Mouse (Mus musculus): ENCODE results near the gene Gdpd5. TPM values are rescaled to one million over a fixed set of nuclear protein-coding genes. Genes with fewer than 3 reads are reported as not detected.

Gene Gdpd5
- polyA plus RNA-seq, 1 experiment from 2014 or later = 49.3 TPM

DNA sequence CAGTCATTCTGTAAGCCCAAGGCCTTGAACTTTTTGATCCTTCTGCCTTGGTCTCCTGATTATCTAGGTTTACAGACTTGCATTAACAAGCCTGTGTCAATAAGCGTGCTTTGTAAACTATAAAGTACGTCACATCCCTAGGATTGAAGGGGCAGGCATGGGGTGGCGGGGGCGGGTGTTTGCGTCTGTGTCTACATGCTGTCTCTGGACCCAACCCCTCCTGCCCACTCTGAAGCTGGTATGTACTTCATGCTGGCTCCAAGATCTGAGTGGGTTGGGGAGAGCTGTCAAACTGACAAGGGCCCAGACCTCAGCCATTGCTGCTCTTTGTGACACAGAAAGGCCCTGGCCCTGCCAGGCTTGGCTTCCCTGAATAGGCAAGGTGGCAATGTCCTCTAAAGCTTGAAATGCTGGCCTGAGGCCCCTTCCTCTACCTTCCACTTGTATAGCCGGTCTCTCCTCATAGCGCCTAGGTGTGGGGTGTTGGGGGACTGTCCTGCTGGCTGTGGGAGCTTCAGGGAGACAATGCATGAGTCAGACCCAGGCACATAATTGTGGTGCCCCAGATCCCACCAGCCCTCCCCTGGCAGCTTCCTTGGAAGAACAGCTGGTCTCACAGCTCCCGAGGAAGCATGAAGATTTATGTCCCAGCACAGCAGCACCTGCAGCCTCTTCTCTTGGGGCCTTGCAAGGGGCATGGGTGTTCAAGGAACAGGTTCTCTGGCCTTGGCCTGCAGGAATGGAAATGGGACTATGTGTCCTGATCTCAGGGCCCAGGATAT, 28.4 kb downstream of the Gdpd5 start:
- Histone ChIP-seq H3K27ac (replicated peaks) (no peak overlapping the region), H3K36me3 (peaks cover 5% of the 10 kb centered on the region; the same call in 1 of the 2 replicates), H3K9ac (no peak overlapping the region), H3K4me3 (no peak overlapping the region), H3K27me3 (no peaks in the 10 kb centered on the region), H3K9me3 (no peaks in the 10 kb centered on the region), H3K4me1 (replicated peaks) (peaks cover 4% of the 10 kb centered on the region; the same call in 1 of the 2 replicates), H3K4me2 (no peak overlapping the region)
- 74% methylated on average over 8 of the region's 8 CpGs for WGBS
- ATAC-seq (ENCODE audit: low FRiP score, low read depth) = no peak; the same call in 1 of the 2 replicates

- Histone ChIP-seq H3K4me1 (replicated peaks) (peaks cover 7% of the 10 kb centered on the region; the same call in 1 of the 2 replicates), H3K27ac (replicated peaks) (no peak overlapping the region), H3K9me3 (no peaks in the 10 kb centered on the region), H3K4me2 (no peak overlapping the region), H3K27me3 (no peaks in the 10 kb centered on the region), H3K36me3 (peaks cover 4% of the 10 kb centered on the region; the same call in 1 of the 2 replicates), H3K9ac (no peak overlapping the region), H3K4me3 (no peak overlapping the region)
- ATAC-seq (ENCODE audit: low FRiP score, low read depth) = no peak
- 79% methylated on average over 9 of the region's 9 CpGs for WGBS
These were observed 29.1 kb downstream of the Gdpd5 start for GRCm38 (mm10) chr7:99410315-99410714.

GRCm38 (mm10) chr7:99411047-99411779, 30.0 kb downstream of the Gdpd5 start:
- Histone ChIP-seq H3K9me3 (no peaks in the 10 kb centered on the region), H3K4me1 (replicated peaks) (peaks cover 7% of the 10 kb centered on the region; the same call in 1 of the 2 replicates), H3K27me3 (no peaks in the 10 kb centered on the region), H3K36me3 (peaks cover 7% of the 10 kb centered on the region; the same call in 1 of the 2 replicates), H3K4me2 (no peak overlapping the region), H3K4me3 (no peak overlapping the region), H3K9ac (no peak overlapping the region), H3K27ac (replicated peaks) (no peak overlapping the region)
- 51% methylated on average over 6 of the region's 6 CpGs for WGBS
- no peak for ATAC-seq (ENCODE audit: low FRiP score, low read depth)

DNA sequence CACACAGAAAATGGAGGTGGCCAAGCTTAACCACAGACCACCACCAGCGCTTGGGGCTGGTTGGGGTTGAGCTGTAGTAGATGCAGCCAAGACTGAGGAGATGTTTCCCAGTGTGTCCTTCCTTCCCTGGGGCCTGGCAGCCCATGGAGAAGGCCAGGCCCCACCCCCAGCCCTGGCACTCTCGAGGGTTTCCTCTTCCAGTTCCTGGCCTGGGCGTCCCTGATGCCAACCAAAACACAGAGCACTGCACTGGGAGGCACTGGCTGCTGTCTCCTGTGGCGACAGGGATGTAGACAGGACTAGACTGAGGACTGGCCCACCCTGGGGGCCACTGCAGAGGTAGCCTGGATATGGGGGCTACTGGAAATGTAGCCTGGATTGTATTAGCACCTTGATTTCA, 33.8 kb downstream of the Gdpd5 start:
- 82% methylated on average over 4 of the region's 4 CpGs for WGBS
- H3K36me3 ChIP-seq = peaks cover 10% of the 10 kb centered on the region; the same call in 1 of the 2 replicates
- no peaks in the 10 kb centered on the region for H3K9me3 ChIP-seq
- no peak overlapping the region for H3K4me3 ChIP-seq
- no peak for ATAC-seq (ENCODE audit: low FRiP score, low read depth)
- peaks cover 3% of the 10 kb centered on the region; the same call in 1 of the 2 replicates for H3K4me1 ChIP-seq (replicated peaks)
- H3K4me2 ChIP-seq = no peak overlapping the region
- H3K27ac ChIP-seq (replicated peaks) = no peak overlapping the region
- H3K27me3 ChIP-seq = no peaks in the 10 kb centered on the region
- no peak overlapping the region for H3K9ac ChIP-seq

DNA sequence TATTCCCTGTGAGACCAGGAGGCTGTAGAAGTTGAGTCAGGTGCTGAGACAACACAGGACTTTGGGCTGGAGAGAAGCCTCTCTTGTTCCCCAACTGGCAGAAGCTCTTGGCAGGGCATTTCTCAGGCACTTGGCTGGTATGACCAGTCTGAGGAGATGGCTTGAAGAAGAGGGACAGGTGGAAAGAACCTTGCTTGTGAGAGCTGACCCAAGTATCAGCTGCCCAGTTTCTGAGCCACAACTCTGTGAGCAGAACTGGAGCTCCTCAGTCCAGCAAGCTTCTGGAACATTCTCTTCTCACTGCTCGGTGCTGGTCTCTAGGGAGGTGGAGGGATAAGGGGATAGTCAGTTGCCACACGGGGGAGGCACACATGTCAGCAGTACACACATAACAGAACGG, 38.1 kb downstream of the Gdpd5 start:
- Histone ChIP-seq H3K27me3 (no peaks in the 10 kb centered on the region), H3K36me3 (0 out of 2 replicates have a peak, but pooled peaks cover 6% of the 10 kb centered on the region), H3K4me3 (no peak overlapping the region), H3K9ac (no peak overlapping the region), H3K4me1 (replicated peaks) (0 out of 2 replicates have a peak, but pooled peaks cover 7% of the 10 kb centered on the region), H3K4me2 (no peak overlapping the region), H3K9me3 (no peaks in the 10 kb centered on the region), H3K27ac (replicated peaks) (no peak overlapping the region)
- WGBS = 87% methylated on average over 3 of the region's 3 CpGs
- no peak for ATAC-seq (ENCODE audit: low FRiP score, low read depth)

- Histone ChIP-seq H3K9ac (no peak overlapping the region), H3K36me3 (0 out of 2 replicates have a peak, but pooled peaks cover 4% of the 10 kb centered on the region), H3K9me3 (no peaks in the 10 kb centered on the region), H3K4me2 (no peak overlapping the region), H3K4me3 (no peak overlapping the region), H3K27me3 (no peaks in the 10 kb centered on the region), H3K4me1 (replicated peaks) (peaks cover 14% of the 10 kb centered on the region; the same call in 1 of the 2 replicates), H3K27ac (replicated peaks) (no peak overlapping the region)
- no peak for ATAC-seq (ENCODE audit: low FRiP score, low read depth)
- WGBS = 91% methylated on average over 6 of the region's 6 CpGs
These were observed 39.8 kb downstream of the Gdpd5 start for GRCm38 (mm10) chr7:99421006-99421405.

DNA sequence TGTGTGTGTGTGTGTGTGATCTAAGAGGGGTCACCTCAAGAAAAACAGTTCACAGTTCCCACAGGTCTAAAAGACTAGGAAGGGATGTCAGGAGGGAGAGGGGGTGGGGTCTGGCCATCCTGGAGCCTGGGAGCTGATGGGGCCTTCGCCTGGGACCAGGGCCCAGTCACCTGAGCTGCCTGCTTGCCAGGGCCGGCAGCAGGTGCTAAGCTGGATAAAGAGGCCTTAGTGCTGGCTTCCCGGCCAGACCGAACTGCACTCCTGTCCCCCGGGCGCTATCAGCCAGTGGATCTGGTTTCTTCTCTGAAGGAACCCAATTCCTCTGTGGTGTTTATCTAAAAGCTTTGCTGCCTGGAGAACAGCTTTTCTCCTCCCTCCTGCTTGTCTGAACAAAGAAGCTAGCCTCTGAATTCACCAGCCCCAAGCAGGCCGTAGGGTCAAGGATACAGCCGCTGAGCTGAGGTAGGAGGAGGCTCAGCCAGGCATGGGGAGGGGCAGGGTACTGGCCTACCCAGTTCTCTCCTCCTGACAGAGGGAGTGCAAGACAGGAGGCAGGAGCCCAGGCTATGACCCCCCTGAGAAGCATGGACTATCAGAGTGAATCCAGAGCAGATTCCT, 43.4 kb downstream of the Gdpd5 start:
- Histone ChIP-seq H3K27me3 (no peaks in the 10 kb centered on the region), H3K9me3 (no peaks in the 10 kb centered on the region), H3K4me2 (no peak overlapping the region), H3K9ac (no peak overlapping the region), H3K36me3 (no peaks in the 10 kb centered on the region), H3K4me3 (no peak overlapping the region), H3K4me1 (replicated peaks) (peaks cover 23% of the 10 kb centered on the region), H3K27ac (replicated peaks) (peak overlapping the region; percentile 14; the same call in 1 of the 2 replicates)
- 34% methylated on average over 8 of the region's 8 CpGs for WGBS
- no peak for ATAC-seq (ENCODE audit: low FRiP score, low read depth)

DNA sequence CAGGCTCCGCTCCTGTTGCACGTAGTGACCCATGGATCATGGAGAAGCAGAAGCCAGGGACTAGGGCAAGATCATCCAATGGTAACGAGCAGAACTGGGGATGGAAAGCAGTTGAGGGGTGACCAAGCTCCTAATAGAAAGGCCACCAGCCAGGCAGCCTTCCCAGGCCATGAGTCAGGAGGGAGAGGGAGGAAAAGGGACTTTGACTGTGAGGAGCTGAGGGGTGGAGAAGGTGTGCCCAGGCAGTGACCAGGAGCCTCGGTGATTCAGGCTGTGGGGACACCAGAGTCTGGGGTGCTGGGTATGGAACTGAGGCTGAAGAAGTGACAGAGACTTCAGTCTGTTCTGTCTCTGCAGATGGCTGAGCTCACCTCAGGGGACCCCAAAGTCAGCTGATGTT, 44.5 kb downstream of the Gdpd5 start:
- Histone ChIP-seq H3K9me3 (no peaks in the 10 kb centered on the region), H3K4me3 (no peak overlapping the region), H3K9ac (no peak overlapping the region), H3K27ac (replicated peaks) (no peak overlapping the region), H3K4me1 (replicated peaks) (peaks cover 23% of the 10 kb centered on the region), H3K4me2 (no peak overlapping the region), H3K27me3 (no peaks in the 10 kb centered on the region), H3K36me3 (no peaks in the 10 kb centered on the region)
- no peak for ATAC-seq (ENCODE audit: low FRiP score, low read depth)
- 88% methylated on average over 4 of the region's 4 CpGs for WGBS

- Histone ChIP-seq H3K27me3 (no peaks in the 10 kb centered on the region), H3K4me1 (replicated peaks) (peaks cover 26% of the 10 kb centered on the region), H3K9me3 (no peaks in the 10 kb centered on the region), H3K4me3 (no peak overlapping the region), H3K27ac (replicated peaks) (no peak overlapping the region), H3K9ac (no peak overlapping the region), H3K4me2 (no peak overlapping the region), H3K36me3 (no peaks in the 10 kb centered on the region)
- ATAC-seq (ENCODE audit: low FRiP score, low read depth) = no peak
- WGBS = 62% methylated on average over 10 of the region's 10 CpGs
These were observed 45.8 kb downstream of the Gdpd5 start for GRCm38 (mm10) chr7:99427031-99427430.

DNA sequence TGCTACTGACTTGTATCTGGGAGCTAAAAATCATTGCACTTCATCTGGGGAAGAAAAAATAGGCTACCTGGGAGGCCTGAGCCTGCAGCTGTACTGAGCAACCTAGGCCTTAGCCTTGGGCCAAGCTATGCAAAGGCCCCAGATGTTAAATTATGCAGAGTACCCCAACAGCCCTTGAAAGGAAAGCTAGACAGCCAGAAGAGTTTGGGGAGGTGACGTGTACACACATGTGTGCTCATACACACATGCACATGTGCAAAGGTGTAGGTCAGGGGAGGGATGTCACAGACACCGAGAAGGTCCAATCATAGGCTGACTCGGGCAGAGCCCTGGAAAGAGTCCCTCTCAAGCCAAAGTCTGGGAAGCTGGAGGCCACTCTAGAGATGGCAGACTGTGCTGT, 46.8 kb downstream of the Gdpd5 start:
- no peak overlapping the region for H3K4me3 ChIP-seq
- no peak overlapping the region for H3K4me2 ChIP-seq
- no peaks in the 10 kb centered on the region for H3K9me3 ChIP-seq
- H3K9ac ChIP-seq = no peak overlapping the region
- ATAC-seq (ENCODE audit: low FRiP score, low read depth) = no peak
- H3K36me3 ChIP-seq = no peaks in the 10 kb centered on the region
- H3K4me1 ChIP-seq (replicated peaks) = peaks cover 34% of the 10 kb centered on the region
- WGBS = 87% methylated on average over 3 of the region's 3 CpGs
- H3K27me3 ChIP-seq = no peaks in the 10 kb centered on the region
- H3K27ac ChIP-seq (replicated peaks) = no peak overlapping the region

GRCm38 (mm10) chr7:99428836-99429235, 47.6 kb downstream of the Gdpd5 start:
- no peak overlapping the region for H3K4me3 ChIP-seq
- H3K9me3 ChIP-seq = no peaks in the 10 kb centered on the region
- no peaks in the 10 kb centered on the region for H3K27me3 ChIP-seq
- H3K27ac ChIP-seq (replicated peaks) = no peak overlapping the region
- H3K4me1 ChIP-seq (replicated peaks) = peaks cover 33% of the 10 kb centered on the region
- H3K4me2 ChIP-seq = no peak overlapping the region
- no peak overlapping the region for H3K9ac ChIP-seq
- WGBS = 88% methylated on average over 5 of the region's 5 CpGs
- no peaks in the 10 kb centered on the region for H3K36me3 ChIP-seq
- ATAC-seq (ENCODE audit: low FRiP score, low read depth) = no peak

GRCm38 (mm10) chr7:99429786-99430185, 48.6 kb downstream of the Gdpd5 start:
- Histone ChIP-seq H3K4me1 (replicated peaks) (peaks cover 31% of the 10 kb centered on the region), H3K9me3 (no peaks in the 10 kb centered on the region), H3K27ac (replicated peaks) (0 out of 2 replicates have a peak overlapping the region, but pooled peaks have one; percentile 12), H3K4me2 (no peak overlapping the region), H3K9ac (no peak overlapping the region), H3K4me3 (no peak overlapping the region), H3K27me3 (no peaks in the 10 kb centered on the region), H3K36me3 (no peaks in the 10 kb centered on the region)
- ATAC-seq (ENCODE audit: low FRiP score, low read depth) = no peak; the same call in 1 of the 2 replicates
- WGBS = 40% methylated on average over 6 of the region's 6 CpGs
